Mouse (Mus musculus) lung, embryonic 15.5 days (tissue): ENCODE measurements around the gene Smoc2. TPM values are rescaled to one million over a fixed set of nuclear protein-coding genes. Genes with fewer than 3 reads are reported as not detected.

ENCODE experiments used
- ATAC-seq: fragments of 200-750 bp; cut with Nextera tagmentation; 2 replicates; pipeline ENCODE4 v1.8.0; 2017; ENCODE audit warnings: moderate number of reproducible peaks, borderline replicate concordance; ENCODE audit not compliant: low FRiP score, low TSS enrichment; ENCODE audit errors: extremely low read depth
- H3K27ac ChIP-seq: fragments of 300-500 bp; sonication (generic); 2 replicates; pipeline ENCODE4 v1.5.1; 2015; ENCODE audit warnings: moderate library complexity, mild to moderate bottlenecking, inconsistent platforms
- H3K27me3 ChIP-seq: fragments of 300-500 bp; sonication (generic); 2 replicates; pipeline ENCODE4 v1.6.1; 2015; ENCODE audit warnings: inconsistent platforms
- H3K36me3 ChIP-seq: fragments of 300-500 bp; sonication (generic); 2 replicates; pipeline ENCODE4 v1.6.1; 2015; ENCODE audit warnings: inconsistent platforms
- H3K4me1 ChIP-seq: fragments of 300-500 bp; sonication (generic); 2 replicates; pipeline ENCODE4 v1.6.1; 2015; ENCODE audit warnings: inconsistent platforms
- H3K4me2 ChIP-seq: fragments of 300-500 bp; sonication (generic); 2 replicates; pipeline ENCODE4 v1.6.1; 2015; ENCODE audit warnings: inconsistent platforms, mild to moderate bottlenecking, moderate library complexity
- H3K4me3 ChIP-seq: fragments of 300-500 bp; sonication (generic); 2 replicates; pipeline ENCODE4 v1.5.1; 2015; ENCODE audit warnings: mild to moderate bottlenecking, inconsistent platforms
- H3K9ac ChIP-seq: fragments of 300-500 bp; sonication (generic); 2 replicates; pipeline ENCODE4 v1.6.1; 2015; ENCODE audit warnings: inconsistent platforms
- H3K9me3 ChIP-seq: fragments of 300-500 bp; sonication (generic); 2 replicates; pipeline ENCODE4 v1.6.1; 2016; ENCODE audit warnings: inconsistent platforms
- WGBS: fragments of 180-500 bp; shearing (Covaris S2); methylation state at CpG from one replicate; pipeline ENCODE4 v1.1.7; 2015; 5-methylcytosine and 5-hydroxymethylcytosine counted together
- polyA plus RNA-seq: library from polyadenylated mRNA; unstranded; fragments of >200 nt; fragmentation: Nextera tagmentation; extraction: Ambion mirVana; gene quantifications from 2 replicates; pipeline ENCODE4 v1.2.1, GENCODE M21; 2015

The Smoc2 gene
- polyA plus RNA-seq, 1 experiment from 2014 or later: 67.0 TPM

- ATAC-seq: peak; percentile 73
- peaks cover 34% of the 10 kb centered on the region for H3K4me1 ChIP-seq
- no peak overlapping the region for H3K9ac ChIP-seq
- WGBS: 32% methylated on average over 4 of the region's 4 CpGs
- no peaks in the 10 kb centered on the region for H3K36me3 ChIP-seq
- H3K27ac ChIP-seq: no peak overlapping the region
- no peak overlapping the region for H3K4me3 ChIP-seq
- no peak overlapping the region for H3K4me2 ChIP-seq
- H3K27me3 ChIP-seq: no peaks in the 10 kb centered on the region
- H3K9me3 ChIP-seq: no peaks in the 10 kb centered on the region
Observed at GRCm38 (mm10) chr17:14249595-14249994, 29.7 kb upstream of the Smoc2 start.

GRCm38 (mm10) chr17:14250401-14250800 lies 28.9 kb upstream of the Smoc2 start:
- Histone ChIP-seq H3K36me3 (no peaks in the 10 kb centered on the region), H3K27ac (no peak overlapping the region), H3K4me3 (no peak overlapping the region), H3K9me3 (no peaks in the 10 kb centered on the region), H3K9ac (no peak overlapping the region), H3K4me1 (peaks cover 28% of the 10 kb centered on the region), H3K4me2 (no peak overlapping the region), H3K27me3 (no peaks in the 10 kb centered on the region; the same call in 1 of the 2 replicates)
- no peak for ATAC-seq
- WGBS: 75% methylated on average over 8 of the region's 8 CpGs

- 43% methylated on average over 7 of the region's 7 CpGs for WGBS
Observed at GRCm38 (mm10) chr17:14252456-14252855, 26.9 kb upstream of the Smoc2 start.

GRCm38 (mm10) chr17:14254616-14255015 lies 24.7 kb upstream of the Smoc2 start:
- Histone ChIP-seq H3K4me1 (peaks cover 21% of the 10 kb centered on the region), H3K27me3 (no peaks in the 10 kb centered on the region; the same call in 1 of the 2 replicates), H3K9ac (no peak overlapping the region), H3K9me3 (no peaks in the 10 kb centered on the region), H3K27ac (no peak overlapping the region), H3K4me2 (no peak overlapping the region), H3K36me3 (no peaks in the 10 kb centered on the region), H3K4me3 (no peak overlapping the region)
- ATAC-seq: no peak
- WGBS: 32% methylated on average over 5 of the region's 5 CpGs

More at GRCm38 (mm10) chr17:14252456-14252855, 26.9 kb upstream of the Smoc2 start:
- Histone ChIP-seq H3K9me3 (no peaks in the 10 kb centered on the region), H3K4me2 (no peak overlapping the region), H3K9ac (no peak overlapping the region), H3K36me3 (no peaks in the 10 kb centered on the region), H3K27me3 (no peaks in the 10 kb centered on the region; the same call in 1 of the 2 replicates), H3K27ac (no peak overlapping the region), H3K4me3 (no peak overlapping the region), H3K4me1 (peaks cover 21% of the 10 kb centered on the region)
- no peak for ATAC-seq

GRCm38 (mm10) chr17:14257799-14258520 lies 21.3 kb upstream of the Smoc2 start:
- no peak overlapping the region for H3K27ac ChIP-seq
- no peaks in the 10 kb centered on the region for H3K9me3 ChIP-seq
- no peak for ATAC-seq
- H3K4me2 ChIP-seq: no peak overlapping the region
- no peaks in the 10 kb centered on the region for H3K36me3 ChIP-seq
- peaks cover 24% of the 10 kb centered on the region for H3K4me1 ChIP-seq
- no peaks in the 10 kb centered on the region; the same call in 1 of the 2 replicates for H3K27me3 ChIP-seq
- no peak overlapping the region for H3K9ac ChIP-seq
- 72% methylated on average over 7 of the region's 7 CpGs for WGBS
- no peak overlapping the region for H3K4me3 ChIP-seq

GRCm38 (mm10) chr17:14258906-14259305 lies 20.4 kb upstream of the Smoc2 start:
- ATAC-seq: no peak
- WGBS: 51% methylated on average over 6 of the region's 6 CpGs

GRCm38 (mm10) chr17:14260966-14261365 lies 18.3 kb upstream of the Smoc2 start:
- Histone ChIP-seq H3K27ac (no peak overlapping the region), H3K36me3 (no peaks in the 10 kb centered on the region), H3K9me3 (no peaks in the 10 kb centered on the region), H3K9ac (no peak overlapping the region), H3K4me2 (no peak overlapping the region), H3K4me1 (peaks cover 23% of the 10 kb centered on the region), H3K27me3 (no peaks in the 10 kb centered on the region), H3K4me3 (no peak overlapping the region)
- 65% methylated on average over 3 of the region's 3 CpGs for WGBS
- ATAC-seq: no peak

More at GRCm38 (mm10) chr17:14258906-14259305, 20.4 kb upstream of the Smoc2 start:
- Histone ChIP-seq H3K27me3 (no peaks in the 10 kb centered on the region; the same call in 1 of the 2 replicates), H3K4me2 (no peak overlapping the region), H3K27ac (no peak overlapping the region), H3K9me3 (no peaks in the 10 kb centered on the region), H3K4me1 (peaks cover 26% of the 10 kb centered on the region), H3K9ac (no peak overlapping the region), H3K4me3 (no peak overlapping the region), H3K36me3 (no peaks in the 10 kb centered on the region)

GRCm38 (mm10) chr17:14262217-14262616 lies 17.1 kb upstream of the Smoc2 start:
- ATAC-seq: no peak
- H3K9ac ChIP-seq: no peak overlapping the region
- no peaks in the 10 kb centered on the region for H3K9me3 ChIP-seq
- no peak overlapping the region for H3K4me3 ChIP-seq
- no peaks in the 10 kb centered on the region for H3K27me3 ChIP-seq
- H3K4me1 ChIP-seq: peaks cover 23% of the 10 kb centered on the region
- no peaks in the 10 kb centered on the region for H3K36me3 ChIP-seq
- H3K4me2 ChIP-seq: no peak overlapping the region
- 46% methylated on average over 10 of the region's 10 CpGs for WGBS
- peak overlapping the region; percentile 39 for H3K27ac ChIP-seq

GRCm38 (mm10) chr17:14268001-14268400 lies 11.3 kb upstream of the Smoc2 start:
- 68% methylated on average over 4 of the region's 4 CpGs for WGBS
- Histone ChIP-seq H3K4me1 (peaks cover 14% of the 10 kb centered on the region), H3K9ac (no peak overlapping the region), H3K9me3 (no peaks in the 10 kb centered on the region), H3K27me3 (no peaks in the 10 kb centered on the region), H3K36me3 (no peaks in the 10 kb centered on the region), H3K27ac (no peak overlapping the region), H3K4me3 (no peak overlapping the region), H3K4me2 (no peak overlapping the region)
- no peak for ATAC-seq

GRCm38 (mm10) chr17:14273386-14273785 lies 5.9 kb upstream of the Smoc2 start:
- ATAC-seq: peak; percentile 64; the same call in 1 of the 2 replicates
- Histone ChIP-seq H3K4me1 (peaks cover 13% of the 10 kb centered on the region), H3K27ac (peak overlapping the region; percentile 69), H3K36me3 (no peaks in the 10 kb centered on the region), H3K9ac (no peak overlapping the region), H3K4me2 (peak overlapping the region; percentile 23), H3K27me3 (peaks cover 18% of the 10 kb centered on the region), H3K9me3 (no peaks in the 10 kb centered on the region), H3K4me3 (no peak overlapping the region)
- WGBS: 22% methylated on average over 6 of the region's 6 CpGs

GRCm38 (mm10) chr17:14277310-14277709 lies 2.0 kb upstream of the Smoc2 start:
- WGBS: 80% methylated on average over 7 of the region's 7 CpGs
- no peak for ATAC-seq
- peaks cover 42% of the 10 kb centered on the region for H3K4me1 ChIP-seq
- H3K36me3 ChIP-seq: no peaks in the 10 kb centered on the region
- H3K9me3 ChIP-seq: no peaks in the 10 kb centered on the region
- H3K4me2 ChIP-seq: no peak overlapping the region
- peaks cover 57% of the 10 kb centered on the region for H3K27me3 ChIP-seq
- no peak overlapping the region for H3K9ac ChIP-seq
- H3K4me3 ChIP-seq: no peak overlapping the region
- no peak overlapping the region for H3K27ac ChIP-seq

GRCm38 (mm10) chr17:14279966-14280300 lies 627 bp downstream of the Smoc2 start:
- Histone ChIP-seq H3K9ac (peak overlapping the region; percentile 29), H3K4me3 (peak overlapping the region; percentile 50), H3K36me3 (no peaks in the 10 kb centered on the region), H3K27ac (no peak overlapping the region), H3K4me2 (peak overlapping the region; percentile 91), H3K27me3 (peaks cover 66% of the 10 kb centered on the region), H3K9me3 (no peaks in the 10 kb centered on the region), H3K4me1 (peaks cover 30% of the 10 kb centered on the region)
- no peak for ATAC-seq
- WGBS: 1% methylated on average over 10 of the region's 10 CpGs
